Mouse (Mus musculus) myocyte (in vitro differentiated cells): ENCODE results near the gene Clec2g. TPM values are rescaled to one million over a fixed set of nuclear protein-coding genes. Genes with fewer than 3 reads are reported as not detected.

ENCODE experiments used
- H3K27me3 ChIP-seq: one replicate; pipeline ENCODE4 v1.6.1; 2011; ENCODE audit not compliant: control insufficient read depth, insufficient read depth, insufficient read length
- H3K36me3 ChIP-seq: one replicate; pipeline ENCODE4 v1.6.1; 2011; ENCODE audit not compliant: control insufficient read depth, insufficient read depth
- H3K4me2 ChIP-seq: one replicate; pipeline ENCODE4 v1.6.1; 2011; ENCODE audit warnings: low read depth, control low read depth
- H3K4me3 ChIP-seq: one replicate; pipeline ENCODE4 v1.5.1; 2011; ENCODE audit warnings: mild to moderate bottlenecking, control low read depth, moderate library complexity
- H3K79me2 ChIP-seq: one replicate; pipeline ENCODE4 v1.6.1; 2011; ENCODE audit not compliant: control insufficient read depth, insufficient read depth
- H3ac ChIP-seq: one replicate; pipeline ENCODE4 v1.6.1; 2011; ENCODE audit not compliant: control insufficient read depth, insufficient read length
- CEBPB ChIP-seq: IDR thresholded peaks from 2 replicates; pipeline ENCODE4 v1.6.1; 2011; ENCODE audit warnings: mild to moderate bottlenecking, moderate library complexity; ENCODE audit not compliant: poor library complexity, insufficient read depth, severe bottlenecking
- E2F4 ChIP-seq: IDR thresholded peaks from one replicate; pipeline ENCODE4 v1.6.1; 2011; ENCODE audit warnings: mild to moderate bottlenecking, control low read depth, moderate library complexity; ENCODE audit not compliant: insufficient read depth
- MAX ChIP-seq: IDR thresholded peaks from one replicate; pipeline ENCODE4 v1.6.1; 2011; ENCODE audit warnings: low read depth, mild to moderate bottlenecking, control low read depth
- MYOD1 ChIP-seq, 3 experiments: IDR thresholded peaks; one replicate each; pipeline ENCODE4 v1.6.1; 2011; ENCODE audit warnings: control low read depth in 2 of 3, low read depth in 2 of 3, mild to moderate bottlenecking in 2 of 3, moderate library complexity in 1 of 3; ENCODE audit not compliant: insufficient read length in 2 of 3, control insufficient read depth in 1 of 3
- MYOG ChIP-seq, 3 experiments: IDR thresholded peaks; one replicate each; pipeline ENCODE4 v1.6.1; 2011; ENCODE audit warnings: control low read depth in 2 of 3, low read depth in 2 of 3, mild to moderate bottlenecking in 2 of 3; ENCODE audit not compliant: insufficient read length in 2 of 3, control insufficient read depth in 1 of 3, insufficient read depth in 1 of 3
- POLR2A ChIP-seq: IDR thresholded peaks from one replicate; pipeline ENCODE4 v1.6.1; 2011; ENCODE audit warnings: low read depth, mild to moderate bottlenecking, control low read depth, moderate library complexity; ENCODE audit not compliant: insufficient read length
- POLR2AphosphoS2 ChIP-seq: IDR thresholded peaks from one replicate; pipeline ENCODE4 v1.6.1; 2011; ENCODE audit warnings: low read depth, control low read depth; ENCODE audit not compliant: insufficient read length
- REST ChIP-seq: IDR thresholded peaks from one replicate; pipeline ENCODE4 v1.6.1; 2011; ENCODE audit warnings: mild to moderate bottlenecking, control low read depth, moderate library complexity; ENCODE audit not compliant: insufficient read depth, insufficient read length
- SRF ChIP-seq: IDR thresholded peaks from one replicate; pipeline ENCODE4 v1.6.1; 2011; ENCODE audit warnings: low read depth; ENCODE audit not compliant: control insufficient read depth, insufficient read length
- TCF12 ChIP-seq: IDR thresholded peaks from one replicate; pipeline ENCODE4 v1.6.1; 2011; ENCODE audit warnings: mild to moderate bottlenecking, control low read depth; ENCODE audit not compliant: poor library complexity, insufficient read depth, severe bottlenecking
- TCF3 ChIP-seq: IDR thresholded peaks from one replicate; pipeline ENCODE4 v1.6.1; 2011; ENCODE audit warnings: low read depth, control low read depth; ENCODE audit not compliant: insufficient read length
- USF1 ChIP-seq: IDR thresholded peaks from one replicate; pipeline ENCODE4 v1.6.1; 2011; ENCODE audit warnings: low read depth, mild to moderate bottlenecking, control low read depth, moderate library complexity
- polyA plus RNA-seq: library from polyadenylated mRNA; unstranded; fragments of >200 nt; fragmentation: generic; extraction: Trizol; gene quantifications from one replicate; pipeline ENCODE4 v1.2.1, GENCODE M21; 2012; ENCODE audit warnings: missing spikeins

Clec2g gene
- polyA plus RNA-seq, 1 experiment: not detected

DNA sequence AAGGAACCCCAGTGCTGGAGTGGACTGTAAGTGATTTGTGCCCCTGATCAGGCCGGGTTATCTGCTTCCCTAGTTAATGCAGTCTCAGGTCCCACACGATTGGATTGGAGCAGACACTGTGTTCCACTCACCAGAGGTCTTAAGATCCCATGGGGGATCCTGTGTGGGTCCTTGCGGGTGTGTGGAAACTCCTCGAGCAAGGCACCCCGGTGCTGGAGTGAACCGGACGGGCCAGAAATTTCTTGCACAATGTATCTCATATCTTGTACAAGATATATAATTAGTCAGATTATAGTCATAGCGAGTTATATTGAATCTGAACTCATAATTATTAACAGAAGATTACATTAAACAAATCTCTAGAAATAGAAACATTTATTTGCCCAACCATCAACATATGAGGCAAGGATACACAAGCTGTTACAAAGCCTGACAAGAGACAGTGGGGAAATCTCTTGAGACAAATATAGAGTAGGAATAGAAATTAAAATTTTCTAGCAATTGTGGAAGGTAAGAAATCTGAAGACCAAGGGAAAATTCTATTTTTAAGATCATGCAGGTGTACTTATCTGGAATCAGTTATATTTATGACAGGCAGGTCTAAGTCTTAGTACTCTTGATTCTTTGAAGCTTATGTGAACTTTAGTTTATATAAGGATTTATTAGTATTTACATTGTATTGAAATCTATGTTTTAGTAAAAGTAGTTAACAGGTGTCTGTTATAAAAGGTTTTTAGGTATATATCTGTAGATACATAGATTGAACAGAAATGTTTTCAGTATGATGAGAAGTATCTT, 93.5 kb downstream of the Clec2g start:
- TF ChIP-seq MYOD1 (IDR thresholded peaks at IDR 0.05; ENCODE audit: control insufficient read depth in 1 of 3, insufficient read length in 2 of 3, low read depth in 2 of 3) (no peak), E2F4 (no peak), REST (no peak), SRF (no peak), POLR2AphosphoS2 (no peak), MAX (no peak), MYOG (IDR thresholded peaks at IDR 0.05; ENCODE audit: control insufficient read depth in 1 of 3, insufficient read depth in 1 of 3, insufficient read length in 2 of 3, low read depth in 2 of 3) (no peak), USF1 (no peak), CEBPB (no peak), TCF12 (no peak), TCF3 (no peak)
- no peak overlapping the region for H3K4me3 ChIP-seq
- H3K79me2 ChIP-seq: no peaks in the 10 kb centered on the region
- H3K4me2 ChIP-seq: no peak overlapping the region
- no peak overlapping the region for H3ac ChIP-seq
- no peaks in the 10 kb centered on the region for H3K27me3 ChIP-seq
- H3K36me3 ChIP-seq: no peaks in the 10 kb centered on the region

DNA sequence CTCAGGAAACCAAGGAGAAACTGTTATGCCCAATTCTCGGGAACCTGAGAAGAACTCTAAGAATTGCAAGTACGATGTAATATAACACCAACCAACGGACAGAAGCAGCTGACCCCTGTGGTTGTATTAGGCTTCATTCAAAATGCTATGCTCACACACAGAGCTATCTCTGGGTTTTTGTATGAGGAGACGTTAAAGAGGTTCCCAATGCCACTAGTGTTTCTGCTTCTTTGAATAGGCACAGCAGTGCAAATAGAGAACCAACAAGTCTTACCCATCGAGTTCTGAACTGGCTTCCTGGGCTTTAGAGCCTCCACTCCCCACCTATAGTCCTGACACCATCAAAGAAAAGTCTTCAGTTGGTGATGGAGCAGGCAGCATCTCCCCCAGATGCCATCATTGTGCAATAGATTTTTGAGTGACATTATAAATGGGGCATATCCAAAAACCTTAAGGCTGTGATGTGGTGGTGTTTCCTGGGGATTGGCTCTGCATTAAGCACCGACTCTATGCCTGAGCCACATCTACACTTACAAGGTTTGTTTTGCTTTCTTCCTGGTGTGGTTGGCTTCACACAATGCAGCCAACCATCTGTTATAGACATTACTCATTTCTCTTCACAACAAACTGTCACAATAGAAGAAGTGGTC, 96.1 kb downstream of the Clec2g start:
- TF ChIP-seq TCF3 (no peak), MYOG (IDR thresholded peaks at IDR 0.05; ENCODE audit: control insufficient read depth in 1 of 3, insufficient read depth in 1 of 3, insufficient read length in 2 of 3, low read depth in 2 of 3) (no peak)
- no peaks in the 10 kb centered on the region for H3K79me2 ChIP-seq
- H3K4me2 ChIP-seq: no peak overlapping the region
- no peaks in the 10 kb centered on the region for H3K27me3 ChIP-seq
- no peaks in the 10 kb centered on the region for H3K36me3 ChIP-seq
- no peak overlapping the region for H3K4me3 ChIP-seq
- H3ac ChIP-seq: no peak overlapping the region

- Histone ChIP-seq H3K4me3 (no peak overlapping the region), H3K79me2 (no peaks in the 10 kb centered on the region), H3K27me3 (no peaks in the 10 kb centered on the region), H3K4me2 (no peak overlapping the region), H3ac (no peak overlapping the region), H3K36me3 (no peaks in the 10 kb centered on the region)
- TF ChIP-seq USF1: no peak
- TF ChIP-seq REST: no peak
- no peak for TF ChIP-seq SRF
- no peak for TF ChIP-seq MAX
- no peak for TF ChIP-seq TCF12
- no peak for TF ChIP-seq CEBPB
- no peak for TF ChIP-seq MYOG (IDR thresholded peaks at IDR 0.05; ENCODE audit: control insufficient read depth in 1 of 3, insufficient read depth in 1 of 3, insufficient read length in 2 of 3, low read depth in 2 of 3)
- no peak for TF ChIP-seq POLR2A
- TF ChIP-seq E2F4: no peak
- no peak for TF ChIP-seq TCF3
- TF ChIP-seq MYOD1 (IDR thresholded peaks at IDR 0.05; ENCODE audit: control insufficient read depth in 1 of 3, insufficient read length in 2 of 3, low read depth in 2 of 3): no peak
Observed at GRCm38 (mm10) chr6:129030964-129031363, 96.8 kb downstream of the Clec2g start.

- Histone ChIP-seq H3K36me3 (no peaks in the 10 kb centered on the region), H3K4me3 (no peak overlapping the region), H3K79me2 (no peaks in the 10 kb centered on the region), H3K4me2 (no peak overlapping the region), H3ac (no peak overlapping the region), H3K27me3 (no peaks in the 10 kb centered on the region)
- TF ChIP-seq REST (no peak), TCF3 (no peak), CEBPB (no peak), SRF (no peak), POLR2AphosphoS2 (no peak), TCF12 (no peak), USF1 (no peak), MYOD1 (IDR thresholded peaks at IDR 0.05; ENCODE audit: control insufficient read depth in 1 of 3, insufficient read length in 2 of 3, low read depth in 2 of 3) (no peak), E2F4 (no peak), MYOG (IDR thresholded peaks at IDR 0.05; ENCODE audit: control insufficient read depth in 1 of 3, insufficient read depth in 1 of 3, insufficient read length in 2 of 3, low read depth in 2 of 3) (no peak), MAX (no peak), POLR2A (no peak)
Observed at GRCm38 (mm10) chr6:129033397-129033796, 99.2 kb downstream of the Clec2g start.

Other genes starting within 250 kb of the Clec2g start
- gene Klrb1, start 211.3 kb upstream of the Clec2g start, polyA plus RNA-seq: not detected
- gene Klrb1c, start 145.2 kb upstream of the Clec2g start, polyA plus RNA-seq: not detected
- gene Gm44511, start 108.1 kb upstream of the Clec2g start, polyA plus RNA-seq: not detected
- gene Klrb1b, start 108.0 kb upstream of the Clec2g start, polyA plus RNA-seq: not detected
- not detected for gene Clec2i, start 46.8 kb upstream of the Clec2g start, polyA plus RNA-seq
- gene BC035044, start 43.3 kb upstream of the Clec2g start, polyA plus RNA-seq: not detected
- gene Klrb1f, start 111.5 kb downstream of the Clec2g start, polyA plus RNA-seq: not detected
- gene Clec2e, start 166.5 kb downstream of the Clec2g start, polyA plus RNA-seq: not detected
- 19.7 TPM for gene Clec2d, start 246.2 kb downstream of the Clec2g start, polyA plus RNA-seq